Mouse (Mus musculus) midbrain, postnatal 0 days (tissue): Measurements from ENCODE around the gene 1700102P08Rik. TPM values are rescaled to one million over a fixed set of nuclear protein-coding genes. Genes with fewer than 3 reads are reported as not detected.

ENCODE experiments used
- ATAC-seq: fragments of 200-750 bp; cut with Nextera tagmentation; 2 replicates; pipeline ENCODE4 v1.8.0; 2017; ENCODE audit warnings: moderate number of reproducible peaks, mild to moderate bottlenecking, moderate TSS enrichment, moderate library complexity; ENCODE audit not compliant: low FRiP score
- DNase-seq: peaks from one replicate; pipeline ENCODE4 v3.0.0-alpha.2; 2015; ENCODE audit warnings: low spot score
- H3K27ac ChIP-seq: fragments of 300-500 bp; sonication (generic); 2 replicates; pipeline ENCODE4 v1.5.1; 2014; ENCODE audit warnings: low read depth, mild to moderate bottlenecking, low read length, mixed read lengths
- H3K27me3 ChIP-seq: fragments of 300-500 bp; sonication (generic); 2 replicates; pipeline ENCODE4 v1.6.1; 2014; ENCODE audit warnings: low read length, control low read depth, mixed read lengths; ENCODE audit not compliant: insufficient read depth
- H3K36me3 ChIP-seq: fragments of 300-500 bp; sonication (generic); 2 replicates; pipeline ENCODE4 v1.6.1; 2014; ENCODE audit warnings: low read length, control low read depth, mixed read lengths; ENCODE audit not compliant: insufficient read depth
- H3K4me1 ChIP-seq: fragments of 300-500 bp; sonication (generic); 2 replicates; pipeline ENCODE4 v1.6.1; 2014; ENCODE audit warnings: mild to moderate bottlenecking, control low read depth, antibody characterized with exemption, low read length, mixed read lengths; ENCODE audit not compliant: insufficient read depth
- H3K4me2 ChIP-seq: fragments of 300-500 bp; sonication (generic); 2 replicates; pipeline ENCODE4 v1.6.1; 2014; ENCODE audit warnings: low read depth, mild to moderate bottlenecking, low read length, mixed read lengths; ENCODE audit not compliant: poor library complexity, severe bottlenecking
- H3K4me3 ChIP-seq: fragments of 300-500 bp; sonication (generic); 2 replicates; pipeline ENCODE4 v1.5.1; 2014; ENCODE audit warnings: low read depth, mild to moderate bottlenecking, low read length, moderate library complexity
- H3K9ac ChIP-seq: fragments of 300-500 bp; sonication (generic); replicated peaks from 2 replicates; pipeline ENCODE4 v1.6.1; 2014; ENCODE audit warnings: mild to moderate bottlenecking, low read length, moderate library complexity, mixed read lengths; ENCODE audit not compliant: poor library complexity, severe bottlenecking
- H3K9me3 ChIP-seq: fragments of 300-500 bp; sonication (generic); 2 replicates; pipeline ENCODE4 v1.6.1; 2016; ENCODE audit warnings: low read length, control low read depth
- CTCF ChIP-seq: IDR thresholded peaks from 2 replicates; pipeline ENCODE4 v1.5.1; 2016; ENCODE audit warnings: antibody characterized with exemption, mild to moderate bottlenecking
- WGBS: fragments of 180-500 bp; shearing (Covaris S2); extraction: QIAGEN DNeasy Blood & Tissue Kit; methylation state at CpG from one replicate; pipeline ENCODE4 v1.1.7; 2014; 5-methylcytosine and 5-hydroxymethylcytosine counted together
- polyA plus RNA-seq: library from polyadenylated mRNA; unstranded; fragments of >200 nt; fragmentation: Nextera tagmentation; extraction: Ambion mirVana; gene quantifications from 2 replicates; pipeline ENCODE4 v1.2.1, GENCODE M21; 2015
- total RNA-seq: library from RNA; depleted of rRNA; stranded (reverse); fragments of >200 nt; gene quantifications from 2 replicates; pipeline ENCODE4 v1.2.3, GENCODE M21; 2014

The 1700102P08Rik gene
- total and polyA plus RNA-seq, 2 experiments from 2014 or later: 1.4 to 3.0 TPM

- Histone ChIP-seq H3K27ac (no peak overlapping the region), H3K4me1 (no peaks in the 10 kb centered on the region), H3K9ac (no peak overlapping the region), H3K4me3 (no peak overlapping the region), H3K9me3 (no peaks in the 10 kb centered on the region), H3K27me3 (no peaks in the 10 kb centered on the region), H3K36me3 (no peaks in the 10 kb centered on the region), H3K4me2 (no peak overlapping the region)
- 90% methylated on average over 1 of the region's 1 CpGs for WGBS
- peak; percentile 57 for TF ChIP-seq CTCF
- DNase-seq: no peak
- ATAC-seq: no peak
Measured at GRCm38 (mm10) chr9:108412221-108412620, 19.6 kb downstream of the 1700102P08Rik start.

DNA sequence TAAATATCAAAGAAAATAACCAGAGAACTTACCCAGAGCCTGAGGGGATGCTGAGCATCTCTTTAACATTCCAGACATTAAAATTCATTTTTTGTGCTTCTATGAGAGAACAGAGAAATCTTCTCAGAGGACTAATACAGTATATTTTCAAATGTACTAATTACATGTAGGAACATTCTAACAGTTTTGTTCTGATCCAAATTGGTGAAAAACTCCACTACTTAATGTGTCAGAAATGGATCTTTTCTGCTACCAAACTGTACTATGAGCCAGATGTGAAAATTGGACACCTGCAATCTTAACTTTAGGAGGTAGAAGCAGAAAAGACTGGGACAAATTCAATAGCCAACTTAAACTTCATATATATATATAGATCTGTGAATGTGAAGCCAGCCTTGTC, 35.8 kb downstream of the 1700102P08Rik start, which contains the start of gene Ccdc36:
Gene Ccdc36, minus strand, starts transcription at position 101 of the 400 bp plus-strand sequence.
- ATAC-seq: no peak
- H3K4me1 ChIP-seq: no peaks in the 10 kb centered on the region
- no peak for DNase-seq

GRCm38 (mm10) chr9:108431431-108432067, 38.9 kb downstream of the 1700102P08Rik start:
- DNase-seq (peak; percentile 51), ATAC-seq (no peak)
- H3K4me1 ChIP-seq: no peaks in the 10 kb centered on the region
- no peak overlapping the region for H3K27ac ChIP-seq
- H3K36me3 ChIP-seq: no peaks in the 10 kb centered on the region
- H3K27me3 ChIP-seq: no peaks in the 10 kb centered on the region
- no peak for TF ChIP-seq CTCF
- 48% methylated on average over 28 of the region's 32 CpGs for WGBS
- no peaks in the 10 kb centered on the region for H3K9me3 ChIP-seq
- H3K4me3 ChIP-seq: peak overlapping the region; percentile 17; the same call in 1 of the 2 replicates
- peak overlapping the region; percentile 30; the same call in 1 of the 2 replicates for H3K4me2 ChIP-seq
- no peak overlapping the region for H3K9ac ChIP-seq

More for the DNA sequence above, 35.8 kb downstream of the 1700102P08Rik start, which contains the start of gene Ccdc36:
- Histone ChIP-seq H3K27ac (no peak within 1 kb of the TSS), H3K9ac (no peak within 1 kb of the TSS), H3K9me3 (no peaks in the 10 kb centered on the region), H3K27me3 (no peaks in the 10 kb centered on the region), H3K4me3 (no peak within 1 kb of the TSS), H3K36me3 (no peaks in the 10 kb centered on the region), H3K4me2 (no peak within 1 kb of the TSS)
- no peak for TF ChIP-seq CTCF

GRCm38 (mm10) chr9:108436182-108436581, 43.6 kb downstream of the 1700102P08Rik start, which contains the start of gene BC048562:
TSS of gene BC048562 (plus strand) at chr9:108436482.
- no peaks in the 10 kb centered on the region for H3K4me1 ChIP-seq
- no peak within 1 kb of the TSS for H3K4me2 ChIP-seq
- H3K9me3 ChIP-seq: no peaks in the 10 kb centered on the region
- H3K27ac ChIP-seq: peak within 1 kb of the TSS; percentile 51; the same call in 1 of the 2 replicates
- TF ChIP-seq CTCF: no peak
- no peaks in the 10 kb centered on the region for H3K36me3 ChIP-seq
- H3K9ac ChIP-seq: no peak within 1 kb of the TSS
- DNase-seq (peak; percentile 30), ATAC-seq (peak; percentile 49; the same call in 1 of the 2 replicates)
- no peaks in the 10 kb centered on the region for H3K27me3 ChIP-seq
- WGBS: 21% methylated on average over 3 of the region's 3 CpGs
- no peak within 1 kb of the TSS for H3K4me3 ChIP-seq

- WGBS: 91% methylated on average over 6 of the region's 6 CpGs
- TF ChIP-seq CTCF: no peak
- ATAC-seq (no peak), DNase-seq (peak; percentile 54)
- H3K27me3 ChIP-seq: no peaks in the 10 kb centered on the region
- H3K36me3 ChIP-seq: no peaks in the 10 kb centered on the region
- H3K4me2 ChIP-seq: no peak overlapping the region
- no peaks in the 10 kb centered on the region for H3K4me1 ChIP-seq
- H3K9me3 ChIP-seq: no peaks in the 10 kb centered on the region
- H3K9ac ChIP-seq: no peak overlapping the region
- H3K27ac ChIP-seq: no peak overlapping the region
- no peak overlapping the region for H3K4me3 ChIP-seq
Measured at GRCm38 (mm10) chr9:108439176-108439575, 46.6 kb downstream of the 1700102P08Rik start.

DNA sequence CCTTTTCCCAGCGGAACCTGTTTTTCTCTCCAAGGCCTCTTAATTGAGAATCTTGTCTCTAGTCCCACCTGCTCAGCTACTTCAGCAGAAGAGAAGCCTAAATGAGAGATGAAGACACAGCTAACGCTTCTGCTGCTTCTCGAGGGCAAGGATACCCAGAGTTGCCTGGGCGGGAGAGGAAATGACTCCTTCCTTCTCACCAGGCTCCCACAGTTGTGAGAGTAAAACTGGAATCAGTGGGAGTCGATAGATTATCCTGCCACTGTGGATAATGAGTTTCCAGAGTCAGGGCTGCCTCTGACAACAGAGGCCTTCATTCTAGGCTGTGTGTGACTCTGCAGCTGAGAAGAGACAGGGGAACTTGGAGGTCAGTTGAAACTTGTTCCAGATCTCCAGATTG, 47.9 kb downstream of the 1700102P08Rik start:
- Histone ChIP-seq H3K9ac (no peak overlapping the region), H3K4me3 (no peak overlapping the region), H3K27ac (no peak overlapping the region), H3K4me2 (no peak overlapping the region), H3K9me3 (no peaks in the 10 kb centered on the region), H3K4me1 (no peaks in the 10 kb centered on the region), H3K36me3 (no peaks in the 10 kb centered on the region), H3K27me3 (no peaks in the 10 kb centered on the region)
- ATAC-seq (no peak), DNase-seq (no peak)
- WGBS: 60% methylated on average over 5 of the region's 5 CpGs
- no peak for TF ChIP-seq CTCF
